Mouse (Mus musculus): ENCODE results near the gene Trappc1.
"Not testable (repeated sequence)": the region's sequence is repeated elsewhere in the genome, so short reads cannot be mapped to it uniquely, and the experiment has no call there.

Gene Trappc1

DNA sequence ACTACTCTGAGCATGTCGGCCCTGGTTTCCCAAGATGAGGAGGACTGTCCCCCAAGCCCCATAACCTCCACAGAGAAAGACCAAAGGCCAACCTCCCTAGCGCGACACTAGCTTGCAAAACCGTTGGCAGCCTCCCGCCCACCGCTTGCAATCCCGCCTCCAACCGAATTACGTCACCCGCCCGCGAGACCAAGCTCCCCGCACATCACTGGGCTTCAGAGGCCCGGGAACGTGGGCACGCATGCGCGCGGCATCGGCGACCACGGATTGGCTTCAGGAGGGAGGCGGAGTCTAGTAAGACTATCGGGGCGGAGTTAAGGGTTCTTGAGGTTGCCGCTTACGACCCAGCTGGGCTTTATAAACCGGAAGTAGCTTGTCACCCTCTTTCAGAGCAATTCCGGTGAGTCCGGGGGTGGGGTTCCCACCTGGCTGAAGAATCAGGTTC is at the start of gene Trappc1, which contains the start of gene Cntrob:
TSS of gene Trappc1 (plus strand) at position 314 of the 445 bp plus-strand sequence.
TSS of gene Cntrob (minus strand) at position 109 of the 445 bp plus-strand sequence.
- DNase-seq = peak; percentile 99 to 100

DNA sequence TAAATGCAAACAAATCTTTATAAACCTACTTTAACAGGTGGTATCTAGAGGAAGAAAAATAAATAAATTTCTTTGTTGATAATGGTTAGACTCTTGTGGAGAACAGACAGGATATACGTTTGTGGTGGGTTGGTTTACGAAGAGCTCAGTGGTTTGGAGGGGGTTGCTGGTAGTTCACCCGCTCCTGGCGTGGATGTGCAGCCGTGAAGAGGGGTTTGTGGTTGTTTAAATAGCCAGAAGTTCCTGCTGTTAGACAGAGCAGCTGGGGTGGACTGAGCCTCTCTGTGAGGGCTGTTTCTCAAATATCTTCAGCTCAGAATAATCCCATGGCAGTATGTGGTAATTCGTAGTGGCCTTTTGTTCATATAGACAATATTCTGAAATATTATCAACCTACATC is 48.1 kb upstream of the Trappc1 start:
- no peak for DNase-seq

DNA sequence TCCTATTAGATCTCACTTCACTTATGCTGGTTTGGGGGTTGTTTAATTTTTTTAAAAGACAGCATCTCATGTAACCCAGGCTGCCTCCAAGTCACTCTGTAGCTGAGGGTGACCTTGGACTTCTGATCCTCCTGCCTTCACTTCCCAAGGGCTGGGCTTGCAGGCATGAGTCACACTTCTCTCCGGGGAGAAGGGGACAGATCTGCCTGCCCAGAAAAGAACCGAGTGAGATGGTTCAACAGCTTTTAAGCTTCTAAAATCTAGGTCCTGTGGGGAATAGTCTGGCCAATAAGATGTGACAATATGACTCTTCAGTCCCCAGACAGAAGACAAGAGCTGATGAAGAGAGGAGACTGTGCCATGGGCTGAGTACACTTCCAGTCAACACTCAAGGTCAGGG is 47.7 kb upstream of the Trappc1 start:
- DNase-seq = no peak

DNA sequence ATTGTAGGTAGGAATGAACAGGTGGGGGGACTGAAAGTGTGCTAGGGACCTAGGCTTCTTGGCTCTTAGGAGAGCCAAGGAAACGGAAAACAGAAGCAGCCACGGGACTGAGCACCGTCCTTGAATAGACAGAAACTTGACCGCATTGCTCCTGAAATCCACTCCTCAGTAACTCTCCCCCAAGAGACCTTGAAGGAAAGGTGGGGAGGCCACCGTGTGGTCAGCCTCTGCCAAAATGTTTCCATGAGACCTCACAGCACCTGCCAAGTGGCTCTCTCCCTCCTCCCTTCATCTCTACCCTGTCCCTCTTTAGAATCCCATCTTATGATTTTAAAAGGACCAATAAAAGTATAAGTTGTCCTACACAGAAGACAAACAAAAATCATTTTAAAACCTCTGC is 46.5 kb upstream of the Trappc1 start:
- DNase-seq = no peak

DNA sequence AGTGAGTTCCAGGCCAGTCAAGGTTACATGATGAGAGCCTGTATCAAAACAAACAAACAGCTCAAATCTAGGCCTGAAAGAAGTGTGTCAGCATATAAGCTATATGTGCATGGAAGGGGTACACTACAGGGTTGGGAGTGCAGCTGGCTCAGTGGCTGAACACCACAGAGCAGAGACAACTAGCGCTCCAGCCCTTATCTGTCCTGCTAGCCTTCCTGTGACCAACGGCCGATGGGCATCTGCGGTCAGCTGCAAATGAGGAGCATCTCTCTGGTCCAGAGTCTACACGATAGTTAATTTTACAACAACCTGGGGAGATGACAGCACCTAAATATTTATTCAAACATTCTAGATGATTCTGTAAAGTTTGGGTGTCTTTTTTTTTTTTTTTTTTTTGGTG is 32.7 kb upstream of the Trappc1 start:
- no peak for DNase-seq

DNA sequence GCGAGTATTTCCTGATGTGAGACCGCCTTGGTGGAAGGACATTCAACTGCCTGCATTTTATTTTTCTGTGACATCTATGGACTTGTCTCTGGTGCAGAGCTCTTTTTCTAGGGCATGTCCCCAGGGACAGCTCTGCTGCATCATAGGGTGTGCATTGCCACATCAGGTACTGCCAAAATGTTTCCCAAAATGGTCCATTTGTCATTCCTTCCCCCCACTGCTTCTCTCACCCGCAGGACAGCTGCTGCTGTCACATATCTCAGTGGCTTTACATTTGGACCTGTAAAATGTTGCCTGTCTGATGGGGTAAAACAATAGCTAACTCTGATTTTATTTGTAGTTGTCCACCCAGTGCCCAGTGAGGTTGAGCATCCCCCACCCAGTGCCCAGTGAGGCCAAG is 28.5 kb upstream of the Trappc1 start:
- no peak for DNase-seq

DNA sequence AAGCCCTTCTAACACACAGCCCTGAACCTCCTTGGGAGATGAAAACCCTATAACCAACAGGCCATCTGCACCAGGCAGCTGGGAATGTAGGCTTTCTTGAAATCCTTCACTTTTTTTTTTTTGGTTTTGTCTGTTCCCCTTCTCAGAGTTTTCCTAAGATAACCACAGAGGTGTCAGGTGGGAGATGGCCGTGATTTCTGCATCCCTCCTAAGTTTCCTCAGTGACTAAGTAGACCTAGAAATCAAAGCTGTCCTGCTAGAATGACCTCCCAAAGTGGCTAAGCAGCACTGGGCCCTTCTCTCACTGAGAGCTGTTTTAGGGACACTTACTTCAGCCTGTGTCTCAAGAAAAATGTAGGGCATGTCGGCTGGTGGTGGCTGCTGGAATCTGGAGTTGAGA is 26.0 kb upstream of the Trappc1 start:
- DNase-seq = no peak

DNA sequence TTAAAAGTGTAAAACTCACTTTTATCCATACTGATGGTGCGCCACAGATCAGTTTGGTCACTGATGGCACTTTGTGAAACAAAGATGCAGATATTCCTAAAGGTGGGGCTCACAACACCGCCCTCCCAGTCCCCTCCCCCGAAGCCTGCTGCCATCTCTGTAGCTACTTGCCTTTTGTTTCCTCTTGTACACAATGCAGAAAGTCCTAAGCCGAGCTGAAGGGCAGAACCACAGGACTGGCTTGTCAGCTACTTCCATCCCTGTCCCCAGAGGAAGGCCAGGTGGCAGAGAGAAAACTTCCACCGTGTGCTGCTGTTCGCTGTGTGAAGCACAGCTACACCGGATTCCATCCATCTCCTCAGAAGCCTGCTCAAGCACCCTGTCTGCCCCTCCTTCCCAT is 25.5 kb upstream of the Trappc1 start:
- DNase-seq = no peak

DNA sequence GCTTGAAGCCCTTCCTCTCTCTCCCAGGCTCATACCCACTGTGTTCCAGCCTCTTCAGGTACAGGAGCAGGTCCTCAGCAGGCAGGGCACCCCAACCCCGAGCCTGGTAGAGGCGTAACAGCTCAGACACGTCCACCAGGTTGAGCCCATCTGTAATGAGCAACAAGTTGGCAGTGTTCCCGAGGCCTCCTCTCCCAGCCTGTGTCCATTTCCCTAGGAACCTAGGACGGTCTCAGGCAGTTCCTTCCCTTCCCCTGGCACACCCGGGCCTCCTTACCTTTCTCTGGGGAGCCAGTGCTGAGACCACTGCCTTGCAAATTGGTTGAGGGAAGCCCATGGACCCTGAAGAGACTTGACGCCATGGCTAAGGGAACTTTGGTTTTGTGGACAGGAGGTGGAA is 21.0 kb upstream of the Trappc1 start:
- DNase-seq = no peak

DNA sequence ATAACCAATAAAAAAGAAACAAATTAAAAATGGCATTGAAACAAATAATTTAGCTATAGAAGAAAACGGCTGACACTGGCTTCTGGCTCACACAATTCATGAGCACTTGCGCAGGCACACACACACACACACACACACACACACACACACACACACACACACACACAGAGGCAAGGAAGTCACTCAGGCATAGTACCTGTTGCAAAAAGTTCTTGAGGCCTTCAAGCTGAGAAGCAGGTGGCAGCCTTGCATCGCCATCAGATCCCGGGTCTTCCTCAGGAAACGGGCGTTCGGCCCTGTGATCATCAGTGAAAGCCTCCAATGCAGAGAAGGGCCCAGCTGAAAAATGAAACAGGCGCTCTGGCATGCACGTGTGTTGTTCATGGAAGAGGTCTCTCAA is 18.5 kb upstream of the Trappc1 start:
- no peak for DNase-seq

DNA sequence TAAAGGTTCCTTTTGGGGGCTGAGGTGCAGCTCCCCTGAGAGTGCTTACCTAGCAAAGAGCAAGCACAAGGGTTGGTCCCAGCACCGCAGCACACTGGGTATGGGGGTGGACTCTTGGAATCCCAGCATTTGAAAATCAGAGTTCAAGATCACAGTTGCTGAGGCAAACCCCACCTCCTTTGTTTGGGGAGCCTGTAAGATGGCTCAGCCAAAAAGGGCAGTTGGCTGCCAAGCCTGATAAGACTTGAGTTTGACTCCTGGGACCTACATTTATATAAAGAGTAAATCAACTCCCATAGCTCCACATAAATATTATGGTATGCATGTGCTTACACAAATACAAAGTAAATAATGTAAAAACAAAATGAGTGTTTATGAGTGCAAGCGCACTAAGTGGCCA is 17.7 kb upstream of the Trappc1 start:
- DNase-seq = no peak

DNA sequence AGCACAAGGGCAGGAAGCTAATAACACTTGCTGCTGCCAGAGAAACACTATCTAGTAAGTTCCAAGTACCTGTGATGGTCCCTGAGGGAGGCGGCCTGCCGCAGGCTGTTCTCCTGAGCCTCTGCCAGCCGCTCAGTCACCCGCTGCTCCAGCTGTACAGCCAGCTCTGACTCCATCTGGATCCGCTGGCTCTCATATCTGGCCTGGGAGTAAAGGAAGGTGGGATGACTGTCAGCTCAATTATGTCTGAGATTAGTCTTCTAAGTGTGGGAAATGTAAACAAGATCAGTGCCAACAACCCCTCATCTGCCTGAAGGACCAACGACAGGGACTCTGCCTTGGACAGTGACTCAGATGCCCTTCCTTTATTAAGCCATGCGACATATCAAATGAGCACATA is 12.5 kb upstream of the Trappc1 start:
- DNase-seq = no peak

DNA sequence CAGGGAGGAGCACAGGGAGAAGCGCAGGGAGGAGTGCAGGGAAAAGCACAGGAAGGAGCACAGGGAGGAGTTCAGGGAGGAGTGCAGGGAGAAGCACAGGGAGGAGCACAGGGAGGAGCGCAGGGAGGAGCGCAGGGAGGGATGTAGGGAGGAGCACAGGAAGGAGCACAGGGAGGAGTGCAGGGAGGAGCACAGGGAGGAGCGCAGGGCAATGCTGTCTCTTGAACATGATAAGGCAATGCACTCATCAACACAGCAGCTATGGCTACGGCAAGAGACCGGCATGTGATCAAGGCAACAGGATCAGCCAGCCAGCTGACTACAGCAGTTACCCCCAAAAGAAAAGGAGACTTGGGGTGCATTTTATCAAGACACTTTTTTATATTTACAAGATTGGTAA is 7.4 kb upstream of the Trappc1 start:
- DNase-seq = no peak

DNA sequence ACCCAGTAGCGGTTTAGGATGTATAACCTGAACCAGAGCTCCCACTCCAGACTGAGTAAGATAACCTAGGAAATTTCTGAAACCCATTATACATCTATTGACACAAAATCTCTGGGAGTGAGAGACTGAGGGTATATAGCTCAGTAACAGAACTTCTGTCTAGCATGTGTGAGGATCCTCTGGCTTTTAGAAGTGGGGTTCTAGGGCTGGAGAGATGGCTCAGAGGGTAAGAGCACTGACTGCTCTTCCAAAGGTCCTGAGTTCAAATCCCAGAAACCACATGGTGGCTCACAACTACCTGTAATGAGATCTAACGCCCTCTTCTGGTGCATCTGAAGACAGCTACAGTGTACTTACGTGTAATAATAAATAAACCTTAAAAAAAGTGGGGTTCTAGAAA is 5.8 kb upstream of the Trappc1 start:
- DNase-seq = not testable (repeated sequence)

DNA sequence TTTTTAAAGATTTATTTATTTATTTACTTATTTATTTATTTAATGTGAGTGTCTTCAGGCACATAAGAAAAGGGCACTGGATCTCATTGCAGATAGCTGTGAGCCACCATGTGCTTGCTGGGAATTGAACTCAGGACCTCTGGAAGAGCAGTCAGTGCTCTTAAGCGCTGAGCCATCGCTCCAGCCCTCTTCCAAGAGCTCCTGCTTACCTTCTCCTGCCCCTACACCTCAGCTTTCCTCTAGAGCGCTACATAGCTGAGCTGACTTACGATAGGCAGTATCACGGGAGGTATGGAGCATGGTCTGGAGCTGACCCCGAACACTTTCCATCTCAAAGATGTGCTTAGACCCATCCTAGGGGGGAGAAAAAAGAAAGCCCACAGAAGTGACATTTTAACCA is 2.2 kb upstream of the Trappc1 start:
- DNase-seq = no peak

DNA sequence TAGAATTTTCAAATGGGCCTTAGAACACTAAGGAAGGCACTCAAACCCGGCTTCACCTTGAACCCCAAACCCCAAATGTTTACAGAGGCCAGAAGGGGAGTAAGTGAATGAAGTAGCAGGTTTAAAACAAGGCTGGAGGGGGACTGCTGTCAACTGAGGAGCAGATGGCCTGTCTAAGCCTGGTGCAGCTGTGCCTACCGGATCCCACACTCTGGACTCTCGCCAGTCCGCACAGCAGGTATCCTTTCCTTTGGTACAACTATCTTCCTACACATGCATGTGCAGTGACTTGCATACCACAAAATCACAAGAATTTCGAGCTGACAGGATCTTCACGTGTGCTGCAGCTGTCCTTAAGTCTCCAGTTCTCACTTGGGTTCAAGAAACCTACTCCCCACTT is 1.8 kb upstream of the Trappc1 start:
- DNase-seq = no peak

DNA sequence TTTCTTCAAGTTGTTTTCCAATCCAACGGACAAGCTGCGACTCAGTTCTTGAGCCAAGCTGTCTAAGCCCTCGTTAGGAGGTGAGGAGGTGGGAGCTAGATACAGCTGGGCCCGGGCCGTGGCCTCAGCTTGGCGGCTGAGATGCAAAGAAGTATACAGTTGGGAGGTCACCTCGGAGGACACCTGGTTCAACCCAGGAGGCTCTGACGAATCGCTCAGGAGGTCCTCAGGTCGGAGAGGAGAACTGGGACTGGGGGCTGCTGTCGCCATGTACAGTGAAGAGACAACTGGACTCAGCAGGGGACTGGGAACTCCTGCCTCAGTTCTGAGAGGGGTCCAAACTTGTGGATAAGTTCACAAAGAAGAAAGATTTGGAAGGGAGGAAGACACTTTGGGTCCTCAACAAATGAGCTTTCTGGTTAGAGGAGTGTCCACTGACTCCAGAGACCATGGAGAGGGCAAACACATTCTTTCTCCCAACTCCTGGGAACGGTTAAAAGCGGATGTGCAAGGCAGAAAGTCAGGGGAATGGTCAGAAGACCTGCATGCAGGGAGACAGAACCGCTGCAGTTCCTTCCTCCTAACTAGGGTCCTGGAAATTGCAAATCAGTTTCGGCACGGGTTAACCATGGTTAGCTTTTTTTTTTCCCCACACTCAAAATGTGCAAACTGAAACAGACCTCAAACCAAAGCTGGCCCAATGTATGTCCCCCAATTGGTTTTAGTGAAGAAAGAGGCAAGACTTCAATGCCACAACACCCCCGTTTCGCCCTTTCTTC is 898 bp upstream of the Trappc1 start:
- DNase-seq = peak in 1 of 2 experiments; percentile 18

DNA sequence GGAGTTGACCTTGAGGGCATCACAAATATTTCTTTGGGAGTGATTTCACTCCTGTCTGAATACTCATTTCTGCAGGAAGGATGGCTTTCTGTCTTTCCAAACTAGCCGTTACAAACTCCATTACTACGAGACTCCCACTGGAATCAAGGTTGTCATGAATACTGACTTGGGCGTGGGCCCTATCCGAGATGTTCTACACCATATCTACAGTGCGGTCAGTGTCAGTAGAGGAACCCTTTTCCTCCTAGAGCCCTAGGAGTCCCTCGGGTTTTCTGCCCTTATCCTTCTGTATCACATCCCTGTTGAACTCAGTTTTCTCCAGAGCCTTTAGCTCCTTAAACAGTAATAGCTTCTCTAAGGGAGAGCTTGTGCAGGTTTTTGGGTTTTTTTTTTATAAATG is 969 bp downstream of the Trappc1 start:
- no peak for DNase-seq

DNA sequence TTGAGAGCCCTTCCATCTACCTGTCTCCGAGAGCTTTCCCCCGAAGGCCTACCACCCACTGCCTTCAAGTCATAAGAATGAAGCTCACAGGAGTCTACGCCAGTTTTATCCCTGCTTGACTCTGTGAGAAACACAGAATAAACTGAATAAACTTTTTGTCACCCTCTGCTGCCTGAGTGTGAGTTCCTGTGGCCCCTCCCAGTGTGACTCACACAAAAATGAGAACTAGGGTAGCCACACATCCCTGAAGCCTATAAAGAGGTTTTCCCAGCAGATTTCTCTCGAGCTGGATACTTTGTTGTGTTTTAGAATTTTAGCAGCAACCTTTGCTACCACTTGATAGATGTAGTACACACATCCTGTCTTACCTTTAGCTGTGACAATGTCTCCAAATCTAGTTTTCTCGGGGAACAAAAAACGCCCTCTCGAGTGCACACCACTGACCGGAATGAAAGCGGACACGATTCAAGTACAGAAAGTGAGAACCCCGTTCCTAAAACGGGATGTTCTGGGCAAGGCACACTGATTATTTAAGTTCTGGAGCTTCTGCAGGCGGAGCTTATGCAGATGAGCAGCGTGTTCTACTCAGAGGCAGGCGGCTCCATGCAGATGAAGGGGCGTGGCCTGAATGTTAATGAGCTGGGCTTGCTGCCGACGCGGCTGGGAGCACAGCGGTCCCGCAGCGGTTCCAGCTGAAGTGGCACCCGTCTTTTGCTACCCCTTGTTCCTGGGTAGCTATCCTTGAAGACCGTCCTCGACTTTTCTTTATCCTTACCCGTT is 2.0 kb downstream of the Trappc1 start, which contains the start of gene Kcnab3:
TSS of gene Kcnab3 (plus strand) at position 631 of the 780 bp plus-strand sequence.
- peak; percentile 89 to 91 for DNase-seq

DNA sequence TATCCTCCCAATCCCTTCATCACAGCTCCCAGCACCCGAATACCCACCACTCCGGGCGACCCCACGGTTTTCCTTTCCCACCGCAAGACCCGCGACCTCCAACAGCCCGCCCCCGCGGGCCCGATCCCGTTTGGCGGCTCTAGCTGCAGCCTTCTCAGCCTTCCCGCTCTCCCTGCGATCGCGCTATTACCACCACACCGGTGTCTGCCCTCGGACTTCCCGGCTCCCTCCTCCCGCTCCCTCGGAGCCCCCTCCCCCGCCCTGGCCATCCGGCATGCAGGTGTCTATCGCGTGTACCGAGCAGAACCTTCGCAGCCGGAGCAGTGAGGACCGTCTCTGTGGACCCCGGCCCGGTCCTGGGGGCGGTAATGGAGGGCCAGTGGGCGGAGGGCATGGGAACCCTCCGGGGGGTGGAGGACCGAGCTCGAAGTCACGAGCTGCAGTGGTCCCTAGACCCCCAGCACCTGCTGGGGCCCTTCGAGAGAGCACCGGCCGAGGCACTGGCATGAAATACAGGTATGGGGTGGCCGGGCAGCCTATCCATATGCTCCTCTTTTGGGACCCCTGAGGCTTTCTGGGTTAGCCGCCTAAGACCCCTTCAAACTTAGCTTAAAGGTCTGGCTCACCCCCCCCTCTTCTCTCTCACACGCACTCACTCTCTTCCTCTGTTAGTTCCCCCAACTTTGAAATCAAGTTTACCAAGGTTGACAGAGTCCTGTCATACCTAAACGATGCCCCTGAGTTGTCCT is 2.8 kb downstream of the Trappc1 start:
- no peak for DNase-seq

DNA sequence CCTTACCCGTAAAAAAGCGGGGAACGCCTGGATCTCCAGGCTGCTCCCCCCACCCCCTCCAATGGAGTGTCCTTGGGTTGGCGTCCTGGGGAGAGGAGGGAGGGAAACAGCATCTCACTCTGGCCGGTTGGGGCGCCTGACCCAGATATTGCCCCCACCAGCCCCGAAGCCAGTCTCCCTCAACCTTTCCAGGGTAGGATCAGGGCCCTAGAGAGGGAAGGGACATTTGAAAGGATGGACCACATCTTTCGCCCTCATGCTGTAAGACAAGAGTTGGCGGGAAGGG is 3.3 kb downstream of the Trappc1 start:
- DNase-seq = no peak

DNA sequence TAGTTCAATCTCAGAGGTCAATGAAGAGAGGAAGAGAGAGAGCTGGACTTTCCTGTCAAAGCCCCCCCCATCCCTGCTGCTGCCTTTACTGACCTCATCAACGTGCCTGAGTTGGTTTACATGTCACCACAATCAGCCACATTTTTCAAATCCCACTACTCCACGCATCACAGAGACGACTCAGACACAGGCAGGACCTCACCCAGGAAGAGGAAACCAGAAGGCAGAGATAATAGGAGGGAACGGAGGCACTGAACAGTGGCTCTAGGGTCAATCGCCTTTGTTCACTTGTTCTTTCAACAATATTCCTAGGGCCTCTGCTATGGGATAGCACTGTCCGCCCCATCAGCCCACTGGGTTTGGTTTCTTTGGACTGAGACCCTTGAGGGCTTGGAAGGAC is 3.9 kb downstream of the Trappc1 start:
- DNase-seq = no peak

DNA sequence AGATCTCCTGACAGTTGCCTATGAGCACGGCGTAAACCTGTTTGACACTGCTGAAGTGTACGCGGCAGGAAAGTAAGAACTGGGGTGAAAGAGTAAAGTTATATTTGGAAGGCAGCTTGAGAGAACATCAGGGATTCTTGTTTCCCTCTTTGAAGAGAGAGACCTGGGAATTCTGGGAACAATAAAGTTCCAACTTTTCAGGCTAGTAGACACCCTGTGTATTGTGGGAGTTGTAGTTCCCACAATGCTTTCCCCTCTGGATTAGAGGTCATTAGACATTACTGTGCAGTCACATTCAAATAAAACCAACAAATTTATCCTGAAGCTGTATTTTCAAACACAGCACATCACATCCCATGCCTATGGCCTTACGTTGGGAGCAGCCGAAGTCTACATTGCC is 4.7 kb downstream of the Trappc1 start:
- no peak for DNase-seq

DNA sequence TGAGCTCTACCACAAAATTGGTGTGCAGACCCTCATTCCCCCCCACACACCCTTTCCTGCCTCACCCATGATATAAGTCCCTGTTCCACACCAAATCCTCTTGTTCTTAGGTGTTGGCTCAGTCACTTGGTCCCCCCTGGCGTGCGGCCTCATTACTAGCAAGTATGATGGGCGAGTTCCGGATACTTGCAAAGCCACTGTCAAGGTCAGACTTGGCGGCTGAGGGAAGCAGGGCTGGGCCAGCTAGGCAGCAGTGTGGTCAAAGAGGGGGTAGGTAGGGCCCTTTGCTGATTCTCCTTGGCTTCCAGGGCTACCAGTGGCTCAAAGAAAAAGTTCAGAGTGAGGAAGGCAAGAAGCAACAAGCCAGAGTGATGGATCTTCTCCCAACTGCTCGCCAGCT is 7.4 kb downstream of the Trappc1 start:
- DNase-seq = no peak

Data from lung, postnatal 4 days (tissue).